Mouse (Mus musculus) activated CD4-positive, CD25-positive, alpha-beta regulatory T cell, adult 4 months (primary cell): Measurements from ENCODE around the gene Fam92b. TPM values are rescaled to one million over a fixed set of nuclear protein-coding genes. Genes with fewer than 3 reads are reported as not detected.

Source experiments
- polyA plus RNA-seq, 2 experiments: library from polyadenylated mRNA; unstranded; fragments of 100-300 nt; shearing (Covaris generic); gene quantifications; one replicate each; pipeline ENCODE4 v1.2.1; 2017

Fam92b gene
- polyA plus RNA-seq, 2 experiments from 2014 or later = not detected

Other genes starting within 250 kb of the Fam92b start
- not detected for gene Crispld2, start 185.0 kb downstream of the Fam92b start, polyA plus RNA-seq
- 1 to 10 TPM; 4.9 to 5.5 TPM for gene Zdhhc7, start 76.0 kb downstream of the Fam92b start, polyA plus RNA-seq
- not detected for gene 6430548M08Rik, start 63.3 kb downstream of the Fam92b start, polyA plus RNA-seq
- 1 to 10 TPM; 2.9 to 4.1 TPM for gene Gse1, start 51.0 kb upstream of the Fam92b start, polyA plus RNA-seq